Mouse (Mus musculus): ENCODE data around the gene Nup133.
"Not testable (repeated sequence)": the region's sequence is repeated elsewhere in the genome, so short reads cannot be mapped to it uniquely, and the experiment has no call there.

Gene Nup133

DNA sequence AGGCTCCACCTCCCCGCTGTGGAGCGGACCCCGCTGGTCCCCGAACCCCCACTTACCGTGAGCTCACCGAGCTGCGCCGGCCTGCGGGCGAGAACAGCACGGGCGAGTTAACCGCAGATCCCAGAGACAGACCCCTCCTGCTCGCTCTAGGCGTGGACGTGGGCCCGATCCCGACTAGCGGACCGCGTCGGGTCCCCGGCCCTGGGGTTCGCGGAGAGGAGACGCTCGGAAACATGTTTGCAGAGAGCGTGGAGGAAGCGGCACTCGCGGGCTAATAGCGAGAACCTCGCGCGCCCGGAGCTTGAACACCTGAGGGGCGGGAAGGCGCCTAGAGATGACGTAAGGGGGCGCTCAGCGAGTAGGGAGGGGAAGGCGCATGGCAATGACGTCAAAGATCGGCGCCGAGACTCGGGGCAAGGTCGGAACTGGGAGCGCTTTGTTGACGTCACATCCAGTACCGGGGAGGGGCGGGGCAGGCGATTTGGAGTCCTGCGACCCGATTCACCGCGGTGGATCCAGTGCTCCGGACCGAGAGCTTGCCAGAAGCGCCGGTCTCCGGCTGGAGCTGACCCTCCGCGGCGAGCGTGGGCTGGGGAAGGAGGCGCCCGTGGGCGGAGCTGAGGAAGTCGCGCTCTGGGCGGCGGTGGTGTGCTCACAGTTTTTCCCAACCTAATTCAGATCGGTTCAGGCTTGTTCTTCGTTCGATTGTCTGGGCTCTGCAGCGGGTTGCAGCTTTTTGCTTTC lies at the start of gene Nup133:
Gene Nup133, minus strand, starts transcription at position 324 of the 744 bp plus-strand sequence.
- DNase-seq (ENCODE audit: low read depth, low spot score), result peak; percentile 99

DNA sequence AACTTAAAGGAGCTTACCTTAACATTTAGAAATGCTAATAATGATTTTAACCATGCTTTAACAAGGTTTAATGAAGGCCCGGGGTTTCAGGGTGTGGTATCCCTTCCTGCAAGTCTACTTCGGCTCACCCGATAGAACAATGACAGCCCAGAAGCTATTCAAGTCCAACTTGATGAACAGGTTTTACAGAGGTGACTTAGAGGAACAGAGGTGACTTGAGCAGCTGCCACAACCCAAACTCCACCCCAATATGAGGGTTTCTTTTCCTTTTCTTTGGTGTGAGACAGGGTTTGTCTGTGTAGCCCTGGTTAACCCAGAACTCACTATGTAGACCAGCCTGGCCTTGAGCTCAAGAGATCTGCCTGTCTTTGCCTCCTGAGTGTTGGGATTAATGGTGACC lies 44.9 kb upstream of the Nup133 start:
- peak; percentile 39 for DNase-seq (ENCODE audit: low read depth, low spot score)

GRCm38 (mm10) chr8:123993597-123993996 lies 44.5 kb upstream of the Nup133 start:
- no peak for DNase-seq (ENCODE audit: low read depth, low spot score)

DNA sequence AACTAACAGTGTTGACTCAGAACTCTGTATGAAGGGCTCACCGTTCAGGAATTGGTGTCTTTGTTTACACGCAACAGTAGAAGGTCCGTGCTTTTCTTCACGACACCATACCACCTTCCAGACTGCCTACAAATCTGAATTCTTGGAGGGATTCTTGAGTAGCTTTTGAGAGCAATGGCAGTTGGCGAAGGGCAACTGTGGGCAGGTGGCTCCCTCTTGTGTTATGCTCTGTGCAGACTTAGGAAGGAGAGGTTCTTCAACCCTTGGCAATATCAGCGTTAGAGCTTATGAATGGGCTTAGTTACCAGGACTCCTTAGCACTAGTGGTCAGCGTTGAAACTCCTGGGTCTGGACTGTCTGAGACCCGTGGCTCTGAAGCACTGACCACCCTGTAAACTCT lies 43.5 kb upstream of the Nup133 start:
- no peak for DNase-seq (ENCODE audit: low read depth, low spot score)

GRCm38 (mm10) chr8:123990277-123991049 lies 41.4 kb upstream of the Nup133 start:
- no peak for DNase-seq (ENCODE audit: low read depth, low spot score)

- DNase-seq (ENCODE audit: low read depth, low spot score), result no peak
Observed at GRCm38 (mm10) chr8:123989128-123989527, 40.1 kb upstream of the Nup133 start.

DNA sequence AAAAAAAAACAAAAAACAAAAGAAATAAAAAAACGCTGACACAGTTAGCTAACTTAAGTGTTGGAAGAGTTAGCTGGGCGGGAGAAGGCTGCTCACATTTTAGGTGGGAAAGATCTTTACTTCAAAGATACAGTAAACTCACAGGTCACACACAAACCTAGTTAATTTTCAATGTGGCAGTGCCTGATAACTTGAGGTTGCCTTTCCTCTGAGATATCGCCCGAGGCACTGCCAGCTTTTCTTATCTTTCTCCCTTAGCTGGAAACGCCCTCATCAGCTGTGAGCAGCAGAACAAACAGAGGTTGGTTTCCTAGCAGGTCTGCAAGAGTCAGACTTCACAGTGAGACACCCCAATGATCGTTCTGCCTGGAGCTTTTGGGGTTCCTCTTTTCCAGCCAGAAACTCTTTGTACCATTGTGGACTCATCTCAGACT lies 39.6 kb upstream of the Nup133 start:
- no peak for DNase-seq (ENCODE audit: low read depth, low spot score)

DNA sequence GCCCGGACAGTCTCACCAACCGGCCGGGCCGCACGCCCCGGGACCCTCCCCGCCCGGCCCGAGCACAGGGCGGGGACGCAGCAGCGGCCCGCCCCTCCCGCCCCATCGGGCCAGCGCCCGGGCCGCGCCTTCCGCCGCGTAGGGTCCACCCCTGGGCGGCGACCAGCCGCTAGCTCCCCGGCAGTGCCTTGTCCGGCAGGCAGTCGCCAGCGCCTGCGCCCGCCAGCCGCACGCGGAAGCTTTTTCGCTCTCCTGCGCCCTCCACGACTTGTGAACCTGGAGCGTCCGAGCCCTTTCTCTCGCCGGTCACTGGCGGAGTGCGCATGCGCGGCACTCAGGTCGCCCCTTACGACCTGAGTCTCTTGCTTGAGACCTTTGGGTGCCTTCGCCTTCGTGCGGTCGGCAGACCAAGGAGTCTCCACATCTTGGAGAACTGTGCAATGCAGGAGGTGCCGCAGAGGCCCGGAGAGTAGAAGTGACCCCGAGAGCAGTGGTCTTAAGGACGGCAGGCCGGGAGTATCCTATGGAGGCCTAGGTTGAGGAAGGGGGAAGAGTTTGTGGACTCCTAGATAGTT lies 33.8 kb upstream of the Nup133 start, which contains the start of gene Abcb10:
Gene Abcb10, minus strand, starts transcription at position 297 of the 575 bp plus-strand sequence.
- peak; percentile 95 for DNase-seq (ENCODE audit: low read depth, low spot score)

DNA sequence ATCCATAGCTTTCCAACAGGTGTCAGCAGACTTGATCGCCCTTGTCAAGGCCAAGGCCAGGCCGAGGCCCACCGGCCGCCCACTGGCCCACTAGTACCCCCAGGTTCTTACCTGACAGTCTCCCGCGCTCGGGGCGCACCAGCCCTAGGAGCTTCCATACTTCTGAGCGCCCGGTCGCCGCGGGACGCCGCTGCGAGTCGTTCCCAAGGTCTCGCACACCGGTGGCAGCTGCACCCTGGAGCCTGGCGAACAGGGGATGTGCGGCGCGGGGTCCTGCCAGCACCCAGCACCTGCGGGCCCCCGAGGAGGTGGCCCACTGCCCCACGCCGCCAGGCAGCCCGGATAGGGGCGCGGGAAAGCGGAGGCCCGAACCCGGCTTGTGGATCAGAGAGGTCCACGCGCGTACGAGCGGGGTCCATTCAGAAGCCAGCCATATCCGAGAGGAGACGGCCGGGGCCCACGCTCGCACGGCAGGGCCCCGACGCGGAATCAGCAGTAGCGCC lies 33.3 kb upstream of the Nup133 start:
- DNase-seq (ENCODE audit: low read depth, low spot score), result no peak

DNA sequence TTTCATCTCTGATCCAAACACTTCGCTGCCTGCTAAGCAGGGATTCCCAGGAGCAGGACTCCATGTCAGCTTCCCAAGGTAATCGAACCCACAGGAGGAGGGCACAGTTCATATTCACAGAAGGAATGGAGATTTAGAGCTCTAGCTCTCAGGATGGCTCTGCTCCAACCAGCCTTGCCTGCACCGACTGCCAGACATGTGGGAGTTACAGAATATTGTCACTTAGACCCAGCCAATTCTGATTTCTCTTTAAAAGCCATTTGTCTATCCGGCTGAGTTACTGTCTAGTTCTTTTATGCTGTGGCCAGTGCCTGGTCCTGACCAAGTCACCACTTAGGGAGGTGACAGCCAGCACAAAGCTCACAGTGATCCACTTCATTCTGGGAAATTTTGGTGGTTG lies 32.6 kb upstream of the Nup133 start:
- no peak for DNase-seq (ENCODE audit: low read depth, low spot score)

GRCm38 (mm10) chr8:123980239-123980638 lies 31.2 kb upstream of the Nup133 start:
- no peak for DNase-seq (ENCODE audit: low read depth, low spot score)

GRCm38 (mm10) chr8:123978926-123979325 lies 29.9 kb upstream of the Nup133 start:
- no peak for DNase-seq (ENCODE audit: low read depth, low spot score)

GRCm38 (mm10) chr8:123978166-123978838 lies 29.2 kb upstream of the Nup133 start:
- peak; percentile 50 for DNase-seq (ENCODE audit: low read depth, low spot score)

DNA sequence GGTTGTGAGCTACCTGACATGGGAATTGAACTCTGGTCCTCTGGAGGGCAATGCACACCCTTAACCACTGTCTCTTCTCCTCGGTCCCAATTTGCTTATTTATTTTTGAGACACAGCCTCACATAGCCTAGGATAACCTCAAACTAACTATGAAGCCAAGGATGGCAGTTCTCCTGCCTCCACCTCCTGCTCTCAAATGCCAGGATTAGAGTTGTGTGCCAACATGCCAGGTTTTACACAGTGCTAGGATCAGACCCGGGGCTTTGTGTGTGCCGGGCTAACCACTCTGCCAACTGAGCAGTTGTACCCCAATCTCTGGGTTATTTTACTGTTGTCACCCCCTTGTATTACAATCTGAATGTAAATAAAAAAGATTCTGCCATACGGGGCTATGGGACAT lies 28.4 kb upstream of the Nup133 start:
- no peak for DNase-seq (ENCODE audit: low read depth, low spot score)

DNA sequence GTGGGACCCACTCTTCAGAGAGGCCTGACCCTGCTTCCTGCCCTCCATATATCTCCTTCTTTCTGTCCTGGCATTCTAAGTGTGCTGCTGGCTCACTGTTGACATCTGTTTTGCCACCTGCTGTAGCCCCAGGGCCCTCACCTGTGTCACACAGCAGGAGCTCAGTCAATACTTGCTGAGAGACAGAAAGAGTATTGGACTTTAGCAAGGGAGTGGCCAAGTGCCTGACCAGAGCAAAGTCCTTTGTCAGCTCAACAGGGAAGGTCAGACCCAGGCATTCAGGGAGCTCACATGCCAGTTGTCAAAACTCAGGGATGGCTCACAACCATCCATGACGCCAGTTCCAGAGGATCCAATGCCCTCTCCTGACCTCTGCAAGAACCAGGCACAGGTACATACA lies 24.4 kb upstream of the Nup133 start:
- DNase-seq (ENCODE audit: low read depth, low spot score), result no peak

GRCm38 (mm10) chr8:123966896-123967295 lies 17.8 kb upstream of the Nup133 start:
- peak; percentile 48 for DNase-seq (ENCODE audit: low read depth, low spot score)

DNA sequence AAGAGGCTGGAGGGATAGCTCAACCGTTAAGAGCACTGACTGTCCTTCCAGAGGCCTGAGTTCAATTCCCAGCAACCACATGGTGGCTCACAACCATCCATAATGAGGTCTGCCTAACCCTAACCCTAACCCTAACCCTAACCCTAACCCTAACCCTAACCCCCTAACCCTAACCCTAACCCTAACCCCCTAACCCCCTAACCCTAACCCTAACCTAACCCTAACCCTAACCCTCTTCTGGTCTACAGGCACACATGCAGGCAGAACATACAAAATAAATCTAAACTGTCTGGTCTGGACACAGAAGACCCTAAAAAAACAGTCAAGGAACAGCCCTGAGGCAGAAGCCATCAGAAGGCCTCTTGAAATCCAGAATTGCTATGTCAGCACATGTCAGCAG lies 12.3 kb upstream of the Nup133 start:
- no peak for DNase-seq (ENCODE audit: low read depth, low spot score)

- DNase-seq (ENCODE audit: low read depth, low spot score), result not testable (repeated sequence)
Observed at GRCm38 (mm10) chr8:123960556-123960955, 11.5 kb upstream of the Nup133 start.

- DNase-seq (ENCODE audit: low read depth, low spot score), result no peak
Observed at GRCm38 (mm10) chr8:123960056-123960455, 11.0 kb upstream of the Nup133 start.

GRCm38 (mm10) chr8:123959473-123959872 lies 10.4 kb upstream of the Nup133 start:
- no peak for DNase-seq (ENCODE audit: low read depth, low spot score)

GRCm38 (mm10) chr8:123958130-123958529 lies 9.1 kb upstream of the Nup133 start:
- peak; percentile 48 for DNase-seq (ENCODE audit: low read depth, low spot score)

- no peak for DNase-seq (ENCODE audit: low read depth, low spot score)
Observed at GRCm38 (mm10) chr8:123954246-123954645, 5.2 kb upstream of the Nup133 start.
